Comparison of ENCODE assay signal across 9 mouse cellular contexts in genomic region chr15:10500838-10501719, GRCm38 (mm10). TPM values are rescaled to one million over a fixed set of nuclear protein-coding genes. Genes with fewer than 3 reads are reported as not detected.
DNase-seq lines count a peak whose midpoint lies in the region; ATAC-seq and TF ChIP-seq lines count a peak whose summit lies in the region.
"Had no signal": no experiment of that assay in that cellular context is flagged by ENCODE, and none has a peak within 500 bp of the region (broad histone marks: within the 10 kb centered on the region; RNA-seq: fewer than 3 reads in every experiment).

No protein-coding gene starts in this region.

- intact Hi-C loops in left cerebral cortex, postnatal 14 days (cut with DNase I): loop anchor here (2.0 kb wide), 2 partner anchors 82 to 400 kb away; no protein-coding TSS in a partner anchor

- ATAC-seq in forebrain, postnatal 0 days: peak; percentile 97
- 0 out of 2 replicates have a peak, but pooled peaks have one; percentile 53 for ATAC-seq in intestine, embryonic 14.5 days (replicated peaks; ENCODE audit: low FRiP score, low TSS enrichment, low read depth)
- peak; percentile 94 for ATAC-seq in midbrain, embryonic 16.5 days

- H3K4me1 ChIP-seq in forebrain, postnatal 0 days (ENCODE audit: insufficient read depth): no peaks in the 10 kb centered on the region
- no peaks in the 10 kb centered on the region for H3K4me1 ChIP-seq in intestine, embryonic 14.5 days (replicated peaks; ENCODE audit: control insufficient read depth, insufficient read depth, low read length)
- no peaks in the 10 kb centered on the region for H3K4me1 ChIP-seq in midbrain, embryonic 16.5 days (ENCODE audit: control insufficient read depth, insufficient read depth, low read length)

- peak; percentile 13 for DNase-seq in gastrocnemius, adult 18-20 months (ENCODE audit: low spot score)
- DNase-seq in gastrocnemius, postnatal 25 days: no peak
- DNase-seq in adipocyte (ENCODE audit: low spot score): peak; percentile 78
- peak; percentile 87 for DNase-seq in forebrain, postnatal 0 days
- peak; percentile 71 for DNase-seq in intestine, embryonic 14.5 days (ENCODE audit: low spot score)
- DNase-seq in left cerebral cortex, postnatal 14 days (ENCODE audit: low spot score in 2 of 2): peak; percentile 58 to 72
- no peak for DNase-seq in c-Kit-positive CD71-positive TER-119-positive erythroid progenitor cells, embryonic 14.5 days (ENCODE audit: low spot score)

- H3K27ac ChIP-seq in forebrain, postnatal 0 days (ENCODE audit: low read depth, low read length): no peak overlapping the region
- no peak overlapping the region for H3K27ac ChIP-seq in intestine, embryonic 14.5 days (ENCODE audit: low read depth)
- no peak overlapping the region for H3K27ac ChIP-seq in midbrain, embryonic 16.5 days (ENCODE audit: low read length)

- H3K36me3 ChIP-seq in forebrain, postnatal 0 days (ENCODE audit: insufficient read depth): 0 out of 2 replicates have a peak, but pooled peaks cover 2% of the 10 kb centered on the region
- H3K36me3 ChIP-seq in intestine, embryonic 14.5 days (ENCODE audit: control insufficient read depth, insufficient read depth, low read length): peaks cover 4% of the 10 kb centered on the region
- no peaks in the 10 kb centered on the region for H3K36me3 ChIP-seq in midbrain, embryonic 16.5 days (ENCODE audit: control insufficient read depth, insufficient read depth, low read length)

- H3K9ac ChIP-seq in forebrain, postnatal 0 days: peak overlapping the region; percentile 10
- H3K9ac ChIP-seq in intestine, embryonic 14.5 days (ENCODE audit: low read length): no peak overlapping the region
- H3K9ac ChIP-seq in midbrain, embryonic 16.5 days (ENCODE audit: low read depth, low read length): no peak overlapping the region

- H3K4me3 ChIP-seq in forebrain, postnatal 0 days (ENCODE audit: low read depth, low read length): no peak overlapping the region
- H3K4me3 ChIP-seq in intestine, embryonic 14.5 days (ENCODE audit: low read depth, low read length): no peak overlapping the region
- no peak overlapping the region for H3K4me3 ChIP-seq in midbrain, embryonic 16.5 days (ENCODE audit: low read depth, low read length)

- no peaks in the 10 kb centered on the region for H3K27me3 ChIP-seq in forebrain, postnatal 0 days (ENCODE audit: insufficient read depth, low read length)
- no peaks in the 10 kb centered on the region for H3K27me3 ChIP-seq in intestine, embryonic 14.5 days (replicated peaks; ENCODE audit: control insufficient read depth, insufficient read depth, low read length)
- H3K27me3 ChIP-seq in midbrain, embryonic 16.5 days (ENCODE audit: control insufficient read depth, insufficient read depth, low read depth, low read length): no peaks in the 10 kb centered on the region

- 54% methylated on average over 11 of the region's 11 CpGs for WGBS in forebrain, postnatal 0 days
- WGBS in intestine, embryonic 14.5 days: 58% methylated on average over 11 of the region's 11 CpGs
- 58% methylated on average over 11 of the region's 11 CpGs for WGBS in midbrain, embryonic 16.5 days

- TF ChIP-seq CTCF in forebrain, postnatal 0 days (IDR thresholded peaks at IDR 0.05; ENCODE audit: low read depth): peak; percentile 89

- no peaks in the 10 kb centered on the region for H3K9me3 ChIP-seq in forebrain, postnatal 0 days (ENCODE audit: low read length)
- no peaks in the 10 kb centered on the region for H3K9me3 ChIP-seq in intestine, embryonic 14.5 days (ENCODE audit: control insufficient read depth, low read length)
- H3K9me3 ChIP-seq in midbrain, embryonic 16.5 days (replicated peaks; ENCODE audit: control insufficient read depth, low read length, poor library complexity, severe bottlenecking): no peaks in the 10 kb centered on the region

- H3K4me2 ChIP-seq in forebrain, postnatal 0 days (ENCODE audit: low read depth): no peak overlapping the region
- H3K4me2 ChIP-seq in intestine, embryonic 14.5 days (ENCODE audit: low read length): no peak overlapping the region
- no peak overlapping the region for H3K4me2 ChIP-seq in midbrain, embryonic 16.5 days (ENCODE audit: low read length)

RNA-seq across cellular contexts. Expression of gene Rad1, which starts 15.3 kb away (rescaled TPM):
- total RNA-seq in gastrocnemius, adult 18-20 months (2021): 1 to 10 TPM; 3.9 to 5.2 TPM
- 1 to 10 TPM; 3.5 to 4.7 TPM for total RNA-seq in gastrocnemius, postnatal 25 days (2021)
- total RNA-seq in forebrain, postnatal 0 days (2014; rRNA removed): 22.0 and 23.3 TPM in 2 replicates
- 15.6 and 18.7 TPM in 2 replicates for polyA plus RNA-seq in forebrain, postnatal 0 days (2015; fragmentation: Nextera tagmentation; extraction: Ambion mirVana)
- polyA plus RNA-seq in intestine, embryonic 14.5 days (2014; fragmentation: Nextera tagmentation; extraction: Ambion mirVana): 20.2 and 27.8 TPM in 2 replicates
- total RNA-seq in left cerebral cortex, postnatal 14 days (2021): 10 to 100 TPM; 12.2 to 14.7 TPM
- polyA plus RNA-seq in midbrain, embryonic 16.5 days (2015; fragmentation: Nextera tagmentation; extraction: Ambion mirVana): 20.1 and 24.2 TPM in 2 replicates

RNA-seq across cellular contexts. Expression of gene Brix1, which starts 15.3 kb away (rescaled TPM):
- 10 to 100 TPM; 16.7 to 18.0 TPM for total RNA-seq in gastrocnemius, adult 18-20 months (2021)
- total RNA-seq in gastrocnemius, postnatal 25 days (2021): 10 to 100 TPM; 14.3 to 16.4 TPM
- 9.5 and 9.9 TPM in 2 replicates for total RNA-seq in forebrain, postnatal 0 days (2014; rRNA removed)
- polyA plus RNA-seq in forebrain, postnatal 0 days (2015; fragmentation: Nextera tagmentation; extraction: Ambion mirVana): 64.8 and 66.4 TPM in 2 replicates
- 120 and 123 TPM in 2 replicates for polyA plus RNA-seq in intestine, embryonic 14.5 days (2014; fragmentation: Nextera tagmentation; extraction: Ambion mirVana)
- total RNA-seq in left cerebral cortex, postnatal 14 days (2021): 10 to 100 TPM; 18.9 to 24.2 TPM
- 54.8 and 62.7 TPM in 2 replicates for polyA plus RNA-seq in midbrain, embryonic 16.5 days (2015; fragmentation: Nextera tagmentation; extraction: Ambion mirVana)

RNA-seq across cellular contexts. Expression of gene Dnajc21, which starts 30.8 kb away (rescaled TPM):
- total RNA-seq in gastrocnemius, adult 18-20 months (2021): 10 to 100 TPM; 70.1 to 79.0 TPM
- total RNA-seq in gastrocnemius, postnatal 25 days (2021): 10 to 100 TPM; 42.9 to 51.0 TPM
- total RNA-seq in forebrain, postnatal 0 days (2014; rRNA removed): 10.5 and 13.8 TPM in 2 replicates
- polyA plus RNA-seq in forebrain, postnatal 0 days (2015; fragmentation: Nextera tagmentation; extraction: Ambion mirVana): 8.1 and 10.3 TPM in 2 replicates
- polyA plus RNA-seq in intestine, embryonic 14.5 days (2014; fragmentation: Nextera tagmentation; extraction: Ambion mirVana): 11.2 and 11.7 TPM in 2 replicates
- total RNA-seq in left cerebral cortex, postnatal 14 days (2021): 10 to 100 TPM; 13.7 to 15.6 TPM
- polyA plus RNA-seq in midbrain, embryonic 16.5 days (2015; fragmentation: Nextera tagmentation; extraction: Ambion mirVana): 8.3 and 8.5 TPM in 2 replicates

RNA-seq across cellular contexts. Expression of gene Ttc23l, which starts 57.4 kb away (rescaled TPM):
- not detected for total RNA-seq in gastrocnemius, adult 18-20 months (2021)
- not detected for total RNA-seq in gastrocnemius, postnatal 25 days (2021)
- not detected in 2 replicates for total RNA-seq in forebrain, postnatal 0 days (2014; rRNA removed)
- polyA plus RNA-seq in forebrain, postnatal 0 days (2015; fragmentation: Nextera tagmentation; extraction: Ambion mirVana): not detected in 2 replicates
- not detected in 2 replicates for polyA plus RNA-seq in intestine, embryonic 14.5 days (2014; fragmentation: Nextera tagmentation; extraction: Ambion mirVana)
- total RNA-seq in left cerebral cortex, postnatal 14 days (2021): not detected
- 0.10 TPM in 1 of 2 replicates, not detected in the other for polyA plus RNA-seq in midbrain, embryonic 16.5 days (2015; fragmentation: Nextera tagmentation; extraction: Ambion mirVana)
- polyA plus RNA-seq: liver, embryonic 16.5 days had no signal

Comparison
In these comparisons a context has a peak if more than half of its experiments do, and no peak if none do; other contexts are left out.
1. DNase-seq: peak in gastrocnemius, adult 18-20 months (single experiment), adipocyte (single experiment), forebrain, postnatal 0 days (single experiment), intestine, embryonic 14.5 days (single experiment) and left cerebral cortex, postnatal 14 days (2 of 2); none in gastrocnemius, postnatal 25 days (single experiment) and c-Kit-positive CD71-positive TER-119-positive erythroid progenitor cells, embryonic 14.5 days (single experiment).
2. Peak in every context shown above with its lines, with median percentiles within 50 percentile points of each other: ATAC-seq.